19 mouse cellular contexts compared by ENCODE assay signal in the genomic region with DNA sequence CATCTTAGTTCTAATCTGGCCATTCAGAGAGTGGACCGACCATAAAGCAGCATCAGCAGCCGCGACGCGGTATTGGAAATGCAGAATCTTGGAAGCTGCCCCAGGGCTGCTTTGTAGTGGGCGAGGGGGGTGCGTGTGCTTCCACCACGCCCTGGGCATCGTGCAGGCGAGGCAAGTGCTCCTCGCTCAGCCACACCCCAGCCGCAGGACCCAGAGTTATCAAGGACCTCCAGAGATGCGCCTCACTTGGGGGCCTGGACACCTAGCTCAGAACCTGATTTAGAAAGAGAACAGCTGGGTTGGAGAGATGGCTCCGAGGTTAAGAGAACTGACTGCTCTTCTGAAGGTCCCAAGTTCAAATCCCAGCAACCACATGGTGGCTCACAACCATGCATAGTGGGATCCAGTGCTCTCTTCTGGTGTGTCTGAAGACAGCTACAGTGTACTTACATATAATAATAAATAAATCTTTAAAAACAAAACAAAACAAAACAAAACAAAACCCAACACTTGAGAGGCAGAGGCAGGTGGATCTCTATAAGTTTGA. TPM values are rescaled to one million over a fixed set of nuclear protein-coding genes. Genes with fewer than 3 reads are reported as not detected.
DNase-seq lines count a peak whose midpoint lies in the region; ATAC-seq and TF ChIP-seq lines count a peak whose summit lies in the region.
"Had no signal": no experiment of that assay in that cellular context is flagged by ENCODE, and none has a peak within 500 bp of the region (broad histone marks: within the 10 kb centered on the region; RNA-seq: fewer than 3 reads in every experiment).

No protein-coding gene starts in this region.

- 44% methylated on average over 14 of the region's 14 CpGs for WGBS in liver, embryonic 13.5 days (ENCODE audit: insufficient replicate concordance)
- WGBS in liver, postnatal 0 days (ENCODE audit: insufficient replicate concordance), result 62% methylated on average over 14 of the region's 14 CpGs

- no peak for TF ChIP-seq CTCF in liver, postnatal 0 days (IDR thresholded peaks at IDR 0.05; ENCODE audit: low read depth)

- H3K27ac ChIP-seq in liver, embryonic 13.5 days, result no peak overlapping the region
- H3K27ac ChIP-seq in liver, postnatal 0 days (ENCODE audit: low read depth), result no peak overlapping the region
- H3K27ac ChIP-seq: embryonic facial prominence, embryonic 12.5 days; forebrain, embryonic 15.5 days; heart, embryonic 15.5 days; hindbrain, embryonic 15.5 days had no signal

- no peaks in the 10 kb centered on the region; the same call in 1 of the 2 replicates for H3K27me3 ChIP-seq in liver, embryonic 13.5 days
- no peaks in the 10 kb centered on the region for H3K27me3 ChIP-seq in liver, postnatal 0 days (ENCODE audit: insufficient read depth, low read length)
- H3K27me3 ChIP-seq: embryonic facial prominence, embryonic 12.5 days; forebrain, embryonic 15.5 days; heart, embryonic 15.5 days; hindbrain, embryonic 15.5 days had no signal

- H3K4me1 ChIP-seq in liver, embryonic 13.5 days (replicated peaks), result peaks cover 22% of the 10 kb centered on the region
- peaks cover 9% of the 10 kb centered on the region for H3K4me1 ChIP-seq in liver, postnatal 0 days (ENCODE audit: insufficient read depth)
- H3K4me1 ChIP-seq: embryonic facial prominence, embryonic 12.5 days; forebrain, embryonic 15.5 days; hindbrain, embryonic 15.5 days had no signal

- no peaks in the 10 kb centered on the region for H3K9me3 ChIP-seq in liver, embryonic 13.5 days (replicated peaks)
- H3K9me3 ChIP-seq in liver, postnatal 0 days (ENCODE audit: low read length), result no peaks in the 10 kb centered on the region
- H3K9me3 ChIP-seq: embryonic facial prominence, embryonic 12.5 days; forebrain, embryonic 15.5 days; heart, embryonic 15.5 days; hindbrain, embryonic 15.5 days had no signal

- H3K36me3 ChIP-seq in liver, embryonic 13.5 days, result no peaks in the 10 kb centered on the region
- no peaks in the 10 kb centered on the region for H3K36me3 ChIP-seq in liver, postnatal 0 days (replicated peaks; ENCODE audit: insufficient read depth, low read length)
- H3K36me3 ChIP-seq: embryonic facial prominence, embryonic 12.5 days; forebrain, embryonic 15.5 days; heart, embryonic 15.5 days; hindbrain, embryonic 15.5 days had no signal

- TF ChIP-seq EP300 in liver, postnatal 0 days (IDR thresholded peaks at IDR 0.05; ENCODE audit: low read depth), result no peak

- no peak overlapping the region for H3K4me2 ChIP-seq in liver, embryonic 13.5 days
- no peak overlapping the region for H3K4me2 ChIP-seq in liver, postnatal 0 days (ENCODE audit: low read depth, low read length)
- H3K4me2 ChIP-seq: embryonic facial prominence, embryonic 12.5 days; forebrain, embryonic 15.5 days; heart, embryonic 11.5 days; heart, embryonic 15.5 days; hindbrain, embryonic 15.5 days had no signal

- H3K9ac ChIP-seq in liver, embryonic 13.5 days, result no peak overlapping the region
- no peak overlapping the region for H3K9ac ChIP-seq in liver, postnatal 0 days (replicated peaks)
- H3K9ac ChIP-seq: embryonic facial prominence, embryonic 12.5 days; forebrain, embryonic 15.5 days; heart, embryonic 15.5 days; hindbrain, embryonic 15.5 days had no signal

- DNase-seq in c-Kit-positive CD71-positive TER-119-positive erythroid progenitor cells, embryonic 14.5 days (ENCODE audit: low spot score), result peak; percentile 22
- no peak for DNase-seq in liver, embryonic 13.5 days
- DNase-seq in liver, postnatal 0 days, result no peak
- DNase-seq in kidney, postnatal 25 days, result no peak
- DNase-seq in frontal cortex, postnatal 25 days (ENCODE audit: low spot score in 2 of 2), result no peak
- no peak for DNase-seq in lung, postnatal 14 days
- DNase-seq: adrenal gland, adult 8-10 months; adrenal gland, postnatal 36 days; cerebellum, adult 11 months; cerebellum, adult 8-10 months; cerebellum, postnatal 25 days; gastrocnemius, postnatal 10 days; heart, adult 18-20 months; heart, postnatal 14 days had no signal

- ATAC-seq in liver, embryonic 13.5 days (ENCODE audit: low read depth), result peak; percentile 69
- ATAC-seq in liver, postnatal 0 days, result peak; percentile 54
- ATAC-seq: forebrain, embryonic 15.5 days had no signal

- no peak overlapping the region for H3K4me3 ChIP-seq in liver, embryonic 13.5 days (replicated peaks)
- H3K4me3 ChIP-seq in liver, postnatal 0 days (ENCODE audit: low read depth, low read length), result no peak overlapping the region
- H3K4me3 ChIP-seq: embryonic facial prominence, embryonic 12.5 days; forebrain, embryonic 15.5 days; heart, embryonic 15.5 days; hindbrain, embryonic 15.5 days had no signal

RNA-seq across cellular contexts. Expression of a gene that starts 31.5 kb away (rescaled TPM):
- polyA plus RNA-seq in liver, embryonic 13.5 days (2015; fragmentation: Nextera tagmentation; extraction: Ambion mirVana), result 1.3 and 1.5 TPM in 2 replicates
- 5.2 and 6.5 TPM in 2 replicates for polyA plus RNA-seq in liver, postnatal 0 days (2015; fragmentation: Nextera tagmentation; extraction: Ambion mirVana)

RNA-seq across cellular contexts. Expression of a gene that starts 40.6 kb away (rescaled TPM):
- polyA plus RNA-seq in liver, embryonic 13.5 days (2015; fragmentation: Nextera tagmentation; extraction: Ambion mirVana), result 19.5 and 20.6 TPM in 2 replicates
- 12.7 and 15.1 TPM in 2 replicates for polyA plus RNA-seq in liver, postnatal 0 days (2015; fragmentation: Nextera tagmentation; extraction: Ambion mirVana)
